Mouse (Mus musculus) adrenal gland, postnatal 4 days (tissue): ENCODE results near the gene Wdr11. TPM values are rescaled to one million over a fixed set of nuclear protein-coding genes. Genes with fewer than 3 reads are reported as not detected.

Experiments
- DNase-seq, 2 experiments: peaks; one replicate each; pipeline ENCODE4 v3.0.0; 2021 to 2022; ENCODE audit warnings: low spot score in 2 of 2, mixed read lengths in 2 of 2
- total RNA-seq, 2 experiments: library from RNA; stranded (reverse); gene quantifications; 2 replicates each; pipeline ENCODE4 v1.2.3; 2021

The Wdr11 gene
- total RNA-seq, 2 experiments from 2014 or later, result 49.6 to 52.3 TPM

- DNase-seq, result no peak
These were observed 89.0 kb downstream of the Wdr11 start for GRCm38 (mm10) chr7:129680534-129681210.

- no peak for DNase-seq
These were observed 90.9 kb downstream of the Wdr11 start for GRCm38 (mm10) chr7:129682525-129682924.

- DNase-seq, result no peak
These were observed 93.7 kb downstream of the Wdr11 start for GRCm38 (mm10) chr7:129685326-129685725.
